Mouse (Mus musculus): ENCODE data around the gene Sdhaf4. TPM values are rescaled to one million over a fixed set of nuclear protein-coding genes. Genes with fewer than 3 reads are reported as not detected.

Gene Sdhaf4
- polyA plus RNA-seq, 1 experiment from 2014 or later = 99.9 TPM

GRCm38 (mm10) chr1:23966226-23966625 lies 39.2 kb downstream of the Sdhaf4 start:
- Histone ChIP-seq H3K4me1 (ENCODE audit: control insufficient read depth, insufficient read depth, low read length) (no peaks in the 10 kb centered on the region), H3K27ac (ENCODE audit: low read length) (no peak overlapping the region), H3K36me3 (ENCODE audit: control insufficient read depth, insufficient read depth, low read length) (no peaks in the 10 kb centered on the region), H3K4me2 (ENCODE audit: low read length) (no peak overlapping the region), H3K9me3 (replicated peaks; ENCODE audit: control insufficient read depth, low read length, poor library complexity, severe bottlenecking) (no peaks in the 10 kb centered on the region), H3K9ac (ENCODE audit: low read depth, low read length) (no peak overlapping the region), H3K4me3 (ENCODE audit: low read depth, low read length) (no peak overlapping the region), H3K27me3 (ENCODE audit: control insufficient read depth, insufficient read depth, low read depth, low read length) (no peaks in the 10 kb centered on the region)
- 81% methylated on average over 1 of the region's 1 CpGs for WGBS
- ATAC-seq = no peak

- Histone ChIP-seq H3K9me3 (replicated peaks; ENCODE audit: control insufficient read depth, low read length, poor library complexity, severe bottlenecking) (no peaks in the 10 kb centered on the region), H3K4me1 (ENCODE audit: control insufficient read depth, insufficient read depth, low read length) (peaks cover 4% of the 10 kb centered on the region; the same call in 1 of the 2 replicates), H3K27me3 (ENCODE audit: control insufficient read depth, insufficient read depth, low read depth, low read length) (no peaks in the 10 kb centered on the region), H3K27ac (ENCODE audit: low read length) (no peak overlapping the region), H3K4me3 (ENCODE audit: low read depth, low read length) (no peak overlapping the region), H3K9ac (ENCODE audit: low read depth, low read length) (no peak overlapping the region), H3K36me3 (ENCODE audit: control insufficient read depth, insufficient read depth, low read length) (no peaks in the 10 kb centered on the region), H3K4me2 (ENCODE audit: low read length) (peak overlapping the region; percentile 31)
- WGBS = 13% methylated on average over 6 of the region's 6 CpGs
- ATAC-seq = 0 out of 2 replicates have a peak, but pooled peaks have one; percentile 32
Observed at GRCm38 (mm10) chr1:23959415-23959732, 46.1 kb downstream of the Sdhaf4 start.

GRCm38 (mm10) chr1:23958668-23959414 lies 46.6 kb downstream of the Sdhaf4 start:
- Histone ChIP-seq H3K4me2 (ENCODE audit: low read length) (peak overlapping the region; percentile 31), H3K9me3 (replicated peaks; ENCODE audit: control insufficient read depth, low read length, poor library complexity, severe bottlenecking) (no peaks in the 10 kb centered on the region), H3K4me3 (ENCODE audit: low read depth, low read length) (no peak overlapping the region), H3K36me3 (ENCODE audit: control insufficient read depth, insufficient read depth, low read length) (no peaks in the 10 kb centered on the region), H3K27me3 (ENCODE audit: control insufficient read depth, insufficient read depth, low read depth, low read length) (no peaks in the 10 kb centered on the region), H3K27ac (ENCODE audit: low read length) (no peak overlapping the region), H3K4me1 (ENCODE audit: control insufficient read depth, insufficient read depth, low read length) (peaks cover 4% of the 10 kb centered on the region; the same call in 1 of the 2 replicates), H3K9ac (ENCODE audit: low read depth, low read length) (no peak overlapping the region)
- WGBS = 21% methylated on average over 13 of the region's 13 CpGs
- 0 out of 2 replicates have a peak, but pooled peaks have one; percentile 25 for ATAC-seq

- Histone ChIP-seq H3K27me3 (ENCODE audit: control insufficient read depth, insufficient read depth, low read depth, low read length) (no peaks in the 10 kb centered on the region), H3K9me3 (replicated peaks; ENCODE audit: control insufficient read depth, low read length, poor library complexity, severe bottlenecking) (no peaks in the 10 kb centered on the region), H3K36me3 (ENCODE audit: control insufficient read depth, insufficient read depth, low read length) (no peaks in the 10 kb centered on the region), H3K9ac (ENCODE audit: low read depth, low read length) (no peak overlapping the region), H3K4me1 (ENCODE audit: control insufficient read depth, insufficient read depth, low read length) (peaks cover 4% of the 10 kb centered on the region; the same call in 1 of the 2 replicates), H3K4me2 (ENCODE audit: low read length) (no peak overlapping the region), H3K4me3 (ENCODE audit: low read depth, low read length) (no peak overlapping the region), H3K27ac (ENCODE audit: low read length) (no peak overlapping the region)
- ATAC-seq = no peak
- 83% methylated on average over 6 of the region's 6 CpGs for WGBS
Observed at GRCm38 (mm10) chr1:23958101-23958500, 47.4 kb downstream of the Sdhaf4 start.

GRCm38 (mm10) chr1:23955539-23955938 lies 49.9 kb downstream of the Sdhaf4 start:
- 96% methylated on average over 4 of the region's 4 CpGs for WGBS
- ATAC-seq = no peak
- no peaks in the 10 kb centered on the region for H3K36me3 ChIP-seq (ENCODE audit: control insufficient read depth, insufficient read depth, low read length)
- H3K27ac ChIP-seq (ENCODE audit: low read length) = no peak overlapping the region
- no peak overlapping the region for H3K9ac ChIP-seq (ENCODE audit: low read depth, low read length)
- H3K4me2 ChIP-seq (ENCODE audit: low read length) = no peak overlapping the region
- no peaks in the 10 kb centered on the region for H3K9me3 ChIP-seq (replicated peaks; ENCODE audit: control insufficient read depth, low read length, poor library complexity, severe bottlenecking)
- H3K27me3 ChIP-seq (ENCODE audit: control insufficient read depth, insufficient read depth, low read depth, low read length) = no peaks in the 10 kb centered on the region
- peaks cover 4% of the 10 kb centered on the region; the same call in 1 of the 2 replicates for H3K4me1 ChIP-seq (ENCODE audit: control insufficient read depth, insufficient read depth, low read length)
- no peak overlapping the region for H3K4me3 ChIP-seq (ENCODE audit: low read depth, low read length)

- 87% methylated on average over 13 of the region's 13 CpGs for WGBS
- no peak overlapping the region for H3K27ac ChIP-seq (ENCODE audit: low read length)
- no peaks in the 10 kb centered on the region for H3K36me3 ChIP-seq (ENCODE audit: control insufficient read depth, insufficient read depth, low read length)
- ATAC-seq = no peak
- peaks cover 2% of the 10 kb centered on the region; the same call in 1 of the 2 replicates for H3K4me1 ChIP-seq (ENCODE audit: control insufficient read depth, insufficient read depth, low read length)
- H3K4me3 ChIP-seq (ENCODE audit: low read depth, low read length) = no peak overlapping the region
- no peak overlapping the region for H3K9ac ChIP-seq (ENCODE audit: low read depth, low read length)
- no peaks in the 10 kb centered on the region for H3K27me3 ChIP-seq (ENCODE audit: control insufficient read depth, insufficient read depth, low read depth, low read length)
- H3K4me2 ChIP-seq (ENCODE audit: low read length) = no peak overlapping the region
- H3K9me3 ChIP-seq (replicated peaks; ENCODE audit: control insufficient read depth, low read length, poor library complexity, severe bottlenecking) = no peaks in the 10 kb centered on the region
Observed at GRCm38 (mm10) chr1:23953921-23954320, 51.5 kb downstream of the Sdhaf4 start.

- H3K27me3 ChIP-seq (ENCODE audit: control insufficient read depth, insufficient read depth, low read depth, low read length) = no peaks in the 10 kb centered on the region
- peaks cover 7% of the 10 kb centered on the region; the same call in 1 of the 2 replicates for H3K4me1 ChIP-seq (ENCODE audit: control insufficient read depth, insufficient read depth, low read length)
- no peak overlapping the region for H3K9ac ChIP-seq (ENCODE audit: low read depth, low read length)
- no peak overlapping the region for H3K27ac ChIP-seq (ENCODE audit: low read length)
- H3K9me3 ChIP-seq (replicated peaks; ENCODE audit: control insufficient read depth, low read length, poor library complexity, severe bottlenecking) = no peaks in the 10 kb centered on the region
- no peaks in the 10 kb centered on the region for H3K36me3 ChIP-seq (ENCODE audit: control insufficient read depth, insufficient read depth, low read length)
- H3K4me2 ChIP-seq (ENCODE audit: low read length) = peak overlapping the region; percentile 22; the same call in 1 of the 2 replicates
- WGBS = 47% methylated on average over 15 of the region's 15 CpGs
- no peak for ATAC-seq
- no peak overlapping the region for H3K4me3 ChIP-seq (ENCODE audit: low read depth, low read length)
Observed at GRCm38 (mm10) chr1:23948778-23949699, 56.4 kb downstream of the Sdhaf4 start.

GRCm38 (mm10) chr1:23948290-23948689 lies 57.2 kb downstream of the Sdhaf4 start:
- H3K4me2 ChIP-seq (ENCODE audit: low read length) = peak overlapping the region; percentile 22; the same call in 1 of the 2 replicates
- no peak overlapping the region for H3K9ac ChIP-seq (ENCODE audit: low read depth, low read length)
- H3K4me1 ChIP-seq (ENCODE audit: control insufficient read depth, insufficient read depth, low read length) = peaks cover 7% of the 10 kb centered on the region; the same call in 1 of the 2 replicates
- H3K36me3 ChIP-seq (ENCODE audit: control insufficient read depth, insufficient read depth, low read length) = no peaks in the 10 kb centered on the region
- H3K9me3 ChIP-seq (replicated peaks; ENCODE audit: control insufficient read depth, low read length, poor library complexity, severe bottlenecking) = no peaks in the 10 kb centered on the region
- H3K27ac ChIP-seq (ENCODE audit: low read length) = no peak overlapping the region
- no peaks in the 10 kb centered on the region for H3K27me3 ChIP-seq (ENCODE audit: control insufficient read depth, insufficient read depth, low read depth, low read length)
- WGBS = 29% methylated on average over 7 of the region's 7 CpGs
- no peak overlapping the region for H3K4me3 ChIP-seq (ENCODE audit: low read depth, low read length)
- ATAC-seq = no peak

All from midbrain, embryonic 16.5 days (tissue).